Mouse (Mus musculus) kidney, adult 2 months (tissue): Measurements from ENCODE around the gene Cemip2. TPM values are rescaled to one million over a fixed set of nuclear protein-coding genes. Genes with fewer than 3 reads are reported as not detected.

Experiments
- DNase-seq: peaks from one replicate; pipeline ENCODE4 v3.0.0; 2021
- H3K27ac ChIP-seq: fragments of 200-500 bp; 2 replicates; pipeline ENCODE4 v1.5.1; 2012; ENCODE audit warnings: low read depth, low read length, control low read depth, inconsistent platforms; ENCODE audit not compliant: insufficient read depth
- H3K27me3 ChIP-seq: fragments of 200-500 bp; replicated peaks from 2 replicates; pipeline ENCODE4 v1.6.1; 2012; ENCODE audit warnings: mild to moderate bottlenecking, moderate library complexity, low read length, inconsistent platforms; ENCODE audit not compliant: control insufficient read depth, insufficient read depth
- H3K36me3 ChIP-seq: fragments of 200-500 bp; 2 replicates; pipeline ENCODE4 v1.6.1; 2012; ENCODE audit warnings: mild to moderate bottlenecking, moderate library complexity, low read length, inconsistent platforms; ENCODE audit not compliant: control insufficient read depth, insufficient read depth
- H3K4me1 ChIP-seq: fragments of 200-500 bp; 2 replicates; pipeline ENCODE4 v1.6.1; 2011; ENCODE audit warnings: low read length; ENCODE audit not compliant: control insufficient read depth, insufficient read depth
- H3K4me3 ChIP-seq: fragments of 200-500 bp; 2 replicates; pipeline ENCODE4 v1.5.1; 2011; ENCODE audit warnings: mild to moderate bottlenecking, low read depth, low read length, control low read depth; ENCODE audit not compliant: insufficient read depth
- CTCF ChIP-seq: fragments of 200-500 bp; conservative IDR thresholded peaks from 2 replicates; pipeline ENCODE4 v1.5.1; 2011; ENCODE audit warnings: low read depth, mild to moderate bottlenecking, control low read depth, low read length, moderate library complexity, mixed read lengths; ENCODE audit not compliant: insufficient read depth, insufficient read length
- POLR2A ChIP-seq: fragments of 200-500 bp; IDR thresholded peaks from one replicate; pipeline ENCODE4 v1.6.1; 2011; ENCODE audit warnings: low read depth, low read length, control low read depth
- WGBS: fragments of 180-500 bp; shearing (Covaris S2); methylation state at CpG from one replicate; pipeline ENCODE4 v1.1.7; 2018; 5-methylcytosine and 5-hydroxymethylcytosine counted together
- polyA plus RNA-seq: library from polyadenylated mRNA; depleted of rRNA; stranded (reverse); fragments of >200 nt; gene quantifications from 2 replicates; pipeline ENCODE4 v1.2.3, GENCODE M21; 2012

Gene Cemip2
- polyA plus RNA-seq, 1 experiment: 6.9 TPM

DNA sequence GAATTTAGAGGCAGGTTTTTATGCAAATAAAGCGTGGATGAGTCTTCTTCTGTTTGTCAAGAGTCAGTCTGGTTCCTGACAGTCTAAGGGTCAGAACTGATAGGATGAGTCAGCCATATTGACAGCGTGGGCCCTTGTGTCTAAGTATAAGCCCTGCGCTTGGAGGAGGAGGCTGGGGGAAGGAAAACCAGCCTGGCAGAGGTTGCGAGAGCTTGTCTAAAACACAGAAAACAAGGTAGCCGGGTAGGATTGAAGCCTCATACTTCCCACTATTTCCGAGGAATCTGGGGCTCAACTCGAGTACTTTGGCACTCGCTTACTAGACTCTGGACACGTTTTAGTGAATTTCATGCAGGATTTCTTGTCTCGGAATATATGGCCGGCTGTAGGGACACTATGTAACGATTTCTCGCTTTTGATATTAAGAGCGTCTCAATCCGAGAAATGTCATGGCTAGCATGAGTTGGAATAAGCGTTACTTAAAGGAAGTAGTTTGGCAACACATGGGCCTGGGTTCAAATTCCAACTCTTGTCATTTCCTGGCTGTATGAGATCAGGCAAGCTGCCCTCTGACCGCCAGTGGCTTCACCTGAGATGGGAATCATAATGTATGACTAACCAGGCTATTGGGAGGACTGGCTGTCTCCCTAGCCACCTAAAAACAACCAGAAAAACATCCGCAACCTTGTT is 39.4 kb upstream of the Cemip2 start:
- H3K27ac ChIP-seq: peak overlapping the region; percentile 27
- no peak overlapping the region for H3K4me3 ChIP-seq
- no peak for TF ChIP-seq POLR2A
- no peak for TF ChIP-seq CTCF
- DNase-seq: no peak
- H3K27me3 ChIP-seq: no peaks in the 10 kb centered on the region
- 87% methylated on average over 18 of the region's 18 CpGs for WGBS
- H3K4me1 ChIP-seq: no peaks in the 10 kb centered on the region
- H3K36me3 ChIP-seq: no peaks in the 10 kb centered on the region

DNA sequence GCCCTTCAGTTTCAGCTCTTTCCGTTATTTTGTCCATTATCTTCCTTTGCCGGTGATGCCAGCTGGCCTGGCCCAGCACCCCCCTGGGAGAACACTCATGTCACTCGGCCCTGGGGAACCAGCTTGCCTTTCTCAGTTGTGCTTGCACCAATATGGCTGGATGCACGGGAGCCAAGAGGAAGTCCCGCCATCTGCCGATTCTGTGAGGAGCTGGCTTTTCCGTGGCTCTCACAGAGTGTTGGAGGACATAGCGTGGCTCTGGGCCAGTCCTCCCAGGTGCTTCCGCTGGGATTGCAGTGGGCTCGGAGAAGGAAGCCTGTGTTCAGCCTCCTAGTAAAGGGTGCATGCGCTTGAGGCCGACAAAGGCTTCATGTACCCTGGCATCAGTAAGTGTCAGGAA is 36.0 kb upstream of the Cemip2 start:
- DNase-seq: no peak
- no peak for TF ChIP-seq CTCF
- no peak for TF ChIP-seq POLR2A
- 92% methylated on average over 12 of the region's 12 CpGs for WGBS
- H3K4me3 ChIP-seq: no peak overlapping the region
- no peaks in the 10 kb centered on the region for H3K27me3 ChIP-seq
- H3K36me3 ChIP-seq: no peaks in the 10 kb centered on the region
- no peak overlapping the region for H3K27ac ChIP-seq
- H3K4me1 ChIP-seq: no peaks in the 10 kb centered on the region

DNA sequence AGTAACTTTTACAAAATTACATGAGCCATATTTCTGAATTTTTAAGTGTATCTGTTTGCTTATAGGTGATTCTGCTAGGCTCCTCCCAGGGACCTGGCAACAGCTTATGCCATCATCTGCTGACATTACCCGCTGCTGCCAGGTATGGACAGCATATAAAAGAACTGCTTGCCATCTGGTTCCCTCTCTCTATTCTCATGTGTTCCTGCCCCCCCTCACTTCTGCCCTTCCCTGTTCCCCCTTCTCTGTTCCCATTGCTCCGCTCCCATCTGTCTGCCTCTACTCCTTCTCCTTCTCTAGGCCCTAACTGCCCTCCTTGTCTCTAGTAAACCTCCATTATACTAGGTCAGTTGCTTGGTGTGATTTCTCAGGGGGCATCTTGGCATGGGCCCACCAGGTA is 32.6 kb upstream of the Cemip2 start:
- Histone ChIP-seq H3K36me3 (no peaks in the 10 kb centered on the region), H3K4me1 (no peaks in the 10 kb centered on the region), H3K27me3 (no peaks in the 10 kb centered on the region), H3K4me3 (no peak overlapping the region), H3K27ac (no peak overlapping the region)
- no peak for DNase-seq
- WGBS: 100% methylated on average over 2 of the region's 2 CpGs
- TF ChIP-seq POLR2A (no peak), CTCF (no peak)

DNA sequence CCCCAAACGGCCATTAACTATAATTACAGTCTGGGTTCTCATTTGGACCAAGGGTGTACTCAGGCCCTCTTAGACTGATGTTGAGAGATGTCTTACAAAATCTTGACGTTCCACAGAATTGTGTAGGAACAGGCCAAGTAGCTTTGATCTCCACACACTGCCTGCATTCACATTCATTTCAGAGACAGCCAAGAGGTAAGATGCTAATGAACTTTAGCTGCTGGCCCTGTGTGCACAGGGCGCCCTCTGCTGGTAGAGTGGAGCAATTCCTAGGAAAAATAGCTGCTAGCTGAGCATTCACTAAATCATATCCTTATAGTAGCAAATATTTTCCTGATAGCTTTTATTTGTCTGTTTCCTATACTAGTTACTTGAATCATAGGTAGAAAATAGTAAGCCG is 30.8 kb upstream of the Cemip2 start:
- Histone ChIP-seq H3K27ac (no peak overlapping the region), H3K4me3 (no peak overlapping the region), H3K4me1 (no peaks in the 10 kb centered on the region), H3K27me3 (no peaks in the 10 kb centered on the region), H3K36me3 (no peaks in the 10 kb centered on the region)
- peak; percentile 97 for TF ChIP-seq CTCF
- TF ChIP-seq POLR2A: no peak
- 15% methylated on average over 4 of the region's 4 CpGs for WGBS
- DNase-seq: peak; percentile 72

DNA sequence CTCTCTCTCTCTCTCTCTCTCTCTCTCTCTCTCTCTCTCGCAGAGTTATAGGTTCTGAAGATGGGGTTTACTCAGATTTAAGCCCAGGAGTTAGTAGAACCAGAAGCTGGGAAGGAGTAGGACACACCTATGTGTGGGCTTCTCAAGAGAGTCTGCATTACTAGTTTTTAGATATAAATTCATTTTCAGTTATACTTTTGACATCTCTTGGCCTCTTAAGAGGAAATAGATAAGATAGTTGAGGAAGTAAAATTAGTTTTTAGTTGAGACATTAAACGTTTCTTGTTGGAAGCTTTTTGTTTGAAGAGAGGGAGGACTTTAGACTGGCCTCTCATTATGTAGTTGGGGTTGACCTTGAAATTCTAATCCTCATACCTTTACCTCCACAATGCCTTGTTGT is 28.0 kb upstream of the Cemip2 start:
- no peak for DNase-seq
- H3K4me1 ChIP-seq: no peaks in the 10 kb centered on the region
- H3K27ac ChIP-seq: no peak overlapping the region
- TF ChIP-seq CTCF: no peak
- no peak for TF ChIP-seq POLR2A
- no peak overlapping the region for H3K4me3 ChIP-seq
- WGBS: 41% methylated on average over 2 of the region's 2 CpGs
- no peaks in the 10 kb centered on the region for H3K36me3 ChIP-seq
- H3K27me3 ChIP-seq: no peaks in the 10 kb centered on the region

DNA sequence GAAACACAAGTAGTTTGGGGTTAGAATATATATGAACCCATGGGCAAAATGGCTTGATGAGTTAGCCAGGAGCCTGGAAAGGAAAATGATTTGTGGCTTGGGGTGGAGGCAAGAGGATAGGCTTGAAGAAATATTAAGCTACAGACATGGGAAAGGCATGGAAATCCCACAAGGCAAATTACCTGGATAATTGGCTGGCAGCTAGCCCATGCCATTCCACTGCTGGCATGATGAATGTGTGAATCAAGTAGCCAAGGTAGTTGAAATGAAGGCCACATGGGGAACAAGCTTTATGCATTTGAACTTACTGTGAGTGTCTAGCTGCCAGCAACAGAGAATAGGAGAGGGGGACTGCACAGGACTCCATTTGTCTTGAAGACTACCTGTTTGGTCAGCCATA is 16.5 kb upstream of the Cemip2 start:
- Histone ChIP-seq H3K27me3 (no peaks in the 10 kb centered on the region), H3K27ac (no peak overlapping the region), H3K4me1 (no peaks in the 10 kb centered on the region), H3K4me3 (no peak overlapping the region), H3K36me3 (no peaks in the 10 kb centered on the region)
- DNase-seq: no peak
- TF ChIP-seq POLR2A (no peak), CTCF (no peak)

DNA sequence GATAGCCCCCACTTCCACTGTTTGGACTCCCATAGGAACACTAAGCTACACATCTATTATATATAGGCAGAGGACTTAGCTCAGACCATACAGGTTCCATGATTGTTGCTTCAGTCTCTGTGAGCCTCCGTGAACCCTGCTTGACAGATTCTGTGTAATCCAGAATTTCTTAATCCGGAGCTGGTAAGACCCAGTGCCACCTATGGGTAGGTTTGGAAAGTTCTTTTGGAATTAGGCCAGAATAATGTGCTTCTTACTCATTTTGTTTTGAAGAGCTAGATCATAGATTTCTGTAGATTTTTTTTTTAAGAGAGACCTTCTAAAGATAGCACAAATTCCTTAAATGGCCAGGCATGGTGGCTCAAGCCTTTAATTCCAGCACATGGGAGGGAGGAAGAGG is 14.1 kb upstream of the Cemip2 start:
- TF ChIP-seq CTCF (no peak), POLR2A (no peak)
- H3K27me3 ChIP-seq: no peaks in the 10 kb centered on the region
- 60% methylated on average over 2 of the region's 2 CpGs for WGBS

More for the DNA sequence above, 14.1 kb upstream of the Cemip2 start:
- H3K36me3 ChIP-seq: no peaks in the 10 kb centered on the region
- no peak overlapping the region for H3K4me3 ChIP-seq
- no peaks in the 10 kb centered on the region for H3K4me1 ChIP-seq
- DNase-seq: no peak
- no peak overlapping the region for H3K27ac ChIP-seq
